Mouse (Mus musculus) myocyte (in vitro differentiated cells): ENCODE measurements around the gene Rnf25. TPM values are rescaled to one million over a fixed set of nuclear protein-coding genes. Genes with fewer than 3 reads are reported as not detected.

Experiments
- H3K27me3 ChIP-seq: one replicate; pipeline ENCODE4 v1.6.1; 2011; ENCODE audit not compliant: control insufficient read depth, insufficient read depth, insufficient read length
- H3K36me3 ChIP-seq: one replicate; pipeline ENCODE4 v1.6.1; 2011; ENCODE audit not compliant: control insufficient read depth, insufficient read depth
- H3K4me2 ChIP-seq: one replicate; pipeline ENCODE4 v1.6.1; 2011; ENCODE audit warnings: low read depth, control low read depth
- H3K4me3 ChIP-seq: one replicate; pipeline ENCODE4 v1.5.1; 2011; ENCODE audit warnings: mild to moderate bottlenecking, control low read depth, moderate library complexity
- H3K79me2 ChIP-seq: one replicate; pipeline ENCODE4 v1.6.1; 2011; ENCODE audit not compliant: control insufficient read depth, insufficient read depth
- H3ac ChIP-seq: one replicate; pipeline ENCODE4 v1.6.1; 2011; ENCODE audit not compliant: control insufficient read depth, insufficient read length
- CEBPB ChIP-seq: IDR thresholded peaks from 2 replicates; pipeline ENCODE4 v1.6.1; 2011; ENCODE audit warnings: mild to moderate bottlenecking, moderate library complexity; ENCODE audit not compliant: poor library complexity, insufficient read depth, severe bottlenecking
- E2F4 ChIP-seq: IDR thresholded peaks from one replicate; pipeline ENCODE4 v1.6.1; 2011; ENCODE audit warnings: mild to moderate bottlenecking, control low read depth, moderate library complexity; ENCODE audit not compliant: insufficient read depth
- MAX ChIP-seq: IDR thresholded peaks from one replicate; pipeline ENCODE4 v1.6.1; 2011; ENCODE audit warnings: low read depth, mild to moderate bottlenecking, control low read depth
- MYOD1 ChIP-seq, 3 experiments: IDR thresholded peaks; one replicate each; pipeline ENCODE4 v1.6.1; 2011; ENCODE audit warnings: control low read depth in 2 of 3, low read depth in 2 of 3, mild to moderate bottlenecking in 2 of 3, moderate library complexity in 1 of 3; ENCODE audit not compliant: insufficient read length in 2 of 3, control insufficient read depth in 1 of 3
- MYOG ChIP-seq, 3 experiments: IDR thresholded peaks; one replicate each; pipeline ENCODE4 v1.6.1; 2011; ENCODE audit warnings: control low read depth in 2 of 3, low read depth in 2 of 3, mild to moderate bottlenecking in 2 of 3; ENCODE audit not compliant: insufficient read length in 2 of 3, control insufficient read depth in 1 of 3, insufficient read depth in 1 of 3
- POLR2A ChIP-seq: IDR thresholded peaks from one replicate; pipeline ENCODE4 v1.6.1; 2011; ENCODE audit warnings: low read depth, mild to moderate bottlenecking, control low read depth, moderate library complexity; ENCODE audit not compliant: insufficient read length
- POLR2AphosphoS2 ChIP-seq: IDR thresholded peaks from one replicate; pipeline ENCODE4 v1.6.1; 2011; ENCODE audit warnings: low read depth, control low read depth; ENCODE audit not compliant: insufficient read length
- REST ChIP-seq: IDR thresholded peaks from one replicate; pipeline ENCODE4 v1.6.1; 2011; ENCODE audit warnings: mild to moderate bottlenecking, control low read depth, moderate library complexity; ENCODE audit not compliant: insufficient read depth, insufficient read length
- SRF ChIP-seq: IDR thresholded peaks from one replicate; pipeline ENCODE4 v1.6.1; 2011; ENCODE audit warnings: low read depth; ENCODE audit not compliant: control insufficient read depth, insufficient read length
- TCF12 ChIP-seq: IDR thresholded peaks from one replicate; pipeline ENCODE4 v1.6.1; 2011; ENCODE audit warnings: mild to moderate bottlenecking, control low read depth; ENCODE audit not compliant: poor library complexity, insufficient read depth, severe bottlenecking
- TCF3 ChIP-seq: IDR thresholded peaks from one replicate; pipeline ENCODE4 v1.6.1; 2011; ENCODE audit warnings: low read depth, control low read depth; ENCODE audit not compliant: insufficient read length
- USF1 ChIP-seq: IDR thresholded peaks from one replicate; pipeline ENCODE4 v1.6.1; 2011; ENCODE audit warnings: low read depth, mild to moderate bottlenecking, control low read depth, moderate library complexity
- polyA plus RNA-seq: library from polyadenylated mRNA; unstranded; fragments of >200 nt; fragmentation: generic; extraction: Trizol; gene quantifications from one replicate; pipeline ENCODE4 v1.2.1, GENCODE M21; 2012; ENCODE audit warnings: missing spikeins

Gene Rnf25
- polyA plus RNA-seq, 1 experiment: 32.8 TPM

- TF ChIP-seq POLR2AphosphoS2: no peak
- no peak for TF ChIP-seq TCF3
- TF ChIP-seq SRF: no peak
- no peak for TF ChIP-seq USF1
- TF ChIP-seq REST: no peak
- TF ChIP-seq TCF12: no peak
- no peak for TF ChIP-seq MAX
- no peak for TF ChIP-seq CEBPB
- TF ChIP-seq MYOD1 (IDR thresholded peaks at IDR 0.05; ENCODE audit: control insufficient read depth in 1 of 3, insufficient read length in 2 of 3, low read depth in 2 of 3): no peak
- TF ChIP-seq POLR2A: no peak
- H3K27me3 ChIP-seq: no peaks in the 10 kb centered on the region
- no peaks in the 10 kb centered on the region for H3K79me2 ChIP-seq
- H3K4me3 ChIP-seq: no peak overlapping the region
- H3K36me3 ChIP-seq: peaks cover 32% of the 10 kb centered on the region
- H3ac ChIP-seq: no peak overlapping the region
- H3K4me2 ChIP-seq: no peak overlapping the region
Observed at GRCm38 (mm10) chr1:74565834-74566233, 35.4 kb downstream of the Rnf25 start.

- TF ChIP-seq MYOD1 (IDR thresholded peaks at IDR 0.05; ENCODE audit: control insufficient read depth in 1 of 3, insufficient read length in 2 of 3, low read depth in 2 of 3): no peak
- no peak for TF ChIP-seq USF1
- no peak for TF ChIP-seq CEBPB
- no peak for TF ChIP-seq POLR2AphosphoS2
- no peak for TF ChIP-seq SRF
- no peak for TF ChIP-seq MYOG (IDR thresholded peaks at IDR 0.05; ENCODE audit: control insufficient read depth in 1 of 3, insufficient read depth in 1 of 3, insufficient read length in 2 of 3, low read depth in 2 of 3)
- no peaks in the 10 kb centered on the region for H3K27me3 ChIP-seq
Observed at GRCm38 (mm10) chr1:74559061-74559460, 42.1 kb downstream of the Rnf25 start.

GRCm38 (mm10) chr1:74544184-74544583, 57.0 kb downstream of the Rnf25 start, which contains the start of gene Usp37:
Usp37 (minus strand) TSS chr1:74544284.
- no peak within 1 kb of the TSS for H3ac ChIP-seq
- H3K36me3 ChIP-seq: no peaks in the 10 kb centered on the region
- no peaks in the 10 kb centered on the region for H3K79me2 ChIP-seq
- H3K4me3 ChIP-seq: no peak within 1 kb of the TSS
- H3K4me2 ChIP-seq: no peak within 1 kb of the TSS
- peaks cover 14% of the 10 kb centered on the region for H3K27me3 ChIP-seq
- TF ChIP-seq MYOD1 (IDR thresholded peaks at IDR 0.05; ENCODE audit: control insufficient read depth in 1 of 3, insufficient read length in 2 of 3, low read depth in 2 of 3) (no peak), MYOG (IDR thresholded peaks at IDR 0.05; ENCODE audit: control insufficient read depth in 1 of 3, insufficient read depth in 1 of 3, insufficient read length in 2 of 3, low read depth in 2 of 3) (no peak), TCF3 (no peak), POLR2AphosphoS2 (no peak), USF1 (no peak), TCF12 (no peak), SRF (no peak), POLR2A (no peak), MAX (no peak), REST (no peak), E2F4 (no peak), CEBPB (no peak)

More at GRCm38 (mm10) chr1:74559061-74559460, 42.1 kb downstream of the Rnf25 start:
- H3ac ChIP-seq: no peak overlapping the region
- H3K79me2 ChIP-seq: no peaks in the 10 kb centered on the region
- no peak overlapping the region for H3K4me3 ChIP-seq
- no peak overlapping the region for H3K4me2 ChIP-seq
- H3K36me3 ChIP-seq: no peaks in the 10 kb centered on the region

Other genes starting within 250 kb of the Rnf25 start
- gene Catip, start 239.3 kb downstream of the Rnf25 start, polyA plus RNA-seq: 0.10 TPM
- 1.0 TPM for gene Slc11a1, start 226.2 kb downstream of the Rnf25 start, polyA plus RNA-seq
- gene Ctdsp1, start 209.9 kb downstream of the Rnf25 start, polyA plus RNA-seq: 64.0 TPM
- gene Vil1, start 192.0 kb downstream of the Rnf25 start, polyA plus RNA-seq: 0.02 TPM
- 24.4 TPM for gene Cnot9, start 95.3 kb downstream of the Rnf25 start, polyA plus RNA-seq
- gene Plcd4, start 58.5 kb downstream of the Rnf25 start, polyA plus RNA-seq: 0.12 TPM
- gene Usp37, start 57.1 kb downstream of the Rnf25 start, polyA plus RNA-seq: 2.9 TPM
- 7.1 TPM for gene Zfp142, start 13.2 kb downstream of the Rnf25 start, polyA plus RNA-seq
- 22.7 TPM for gene Bcs1l, start 13.1 kb downstream of the Rnf25 start, polyA plus RNA-seq
- gene Stk36, start within 50 bp of the Rnf25 start, polyA plus RNA-seq: 5.2 TPM
- gene Ttll4, start 60.3 kb upstream of the Rnf25 start, polyA plus RNA-seq: 5.1 TPM
- 0.42 TPM for gene Cyp27a1, start 112.2 kb upstream of the Rnf25 start, polyA plus RNA-seq
- 24.6 TPM for gene Prkag3, start 147.8 kb upstream of the Rnf25 start, polyA plus RNA-seq
- gene Wnt6, start 170.5 kb upstream of the Rnf25 start, polyA plus RNA-seq: 3.1 TPM
- gene Wnt10a, start 190.1 kb upstream of the Rnf25 start, polyA plus RNA-seq: 44.0 TPM